Mouse (Mus musculus): ENCODE data around the gene Mrgprh.
"Not testable (repeated sequence)": the region's sequence is repeated elsewhere in the genome, so short reads cannot be mapped to it uniquely, and the experiment has no call there.

GRCm38 (mm10) chr17:12898607-12899006, 22.8 kb downstream of the Mrgprh start:
- TF ChIP-seq CTCF (IDR thresholded peaks at IDR 0.05); POLR2A (IDR thresholded peaks at IDR 0.05; ENCODE audit: insufficient read depth, low read depth, low read length); EP300 (IDR thresholded peaks at IDR 0.05; ENCODE audit: insufficient read depth, low read depth, low read length): not testable (repeated sequence)
